Mouse (Mus musculus) forebrain, embryonic 11.5 days (tissue): ENCODE data around the gene Tardbp. TPM values are rescaled to one million over a fixed set of nuclear protein-coding genes. Genes with fewer than 3 reads are reported as not detected.

Experiments
- ATAC-seq: fragments of 200-750 bp; cut with Nextera tagmentation; replicated peaks from 2 replicates; pipeline ENCODE4 v1.8.0; 2017; ENCODE audit warnings: moderate TSS enrichment; ENCODE audit not compliant: low FRiP score
- DNase-seq: peaks from one replicate; pipeline ENCODE4 v3.0.0-alpha.2; 2017; ENCODE audit warnings: low spot score
- H3K27ac ChIP-seq: fragments of 300-500 bp; sonication (generic); 2 replicates; pipeline ENCODE4 v1.5.1; 2014; ENCODE audit warnings: low read depth, low read length
- H3K27me3 ChIP-seq: fragments of 300-500 bp; sonication (generic); 2 replicates; pipeline ENCODE4 v1.6.1; 2014; ENCODE audit warnings: mild to moderate bottlenecking, low read length, mixed read lengths; ENCODE audit not compliant: control insufficient read depth, insufficient read depth
- H3K36me3 ChIP-seq: fragments of 300-500 bp; sonication (generic); 2 replicates; pipeline ENCODE4 v1.6.1; 2014; ENCODE audit warnings: mild to moderate bottlenecking, low read length, moderate library complexity, mixed read lengths; ENCODE audit not compliant: control insufficient read depth, insufficient read depth
- H3K4me1 ChIP-seq: fragments of 300-500 bp; sonication (generic); replicated peaks from 2 replicates; pipeline ENCODE4 v1.6.1; 2014; ENCODE audit warnings: low read length, mixed read lengths; ENCODE audit not compliant: control insufficient read depth, insufficient read depth
- H3K4me2 ChIP-seq: fragments of 300-500 bp; sonication (generic); 2 replicates; pipeline ENCODE4 v1.6.1; 2014; ENCODE audit warnings: low read depth, mild to moderate bottlenecking, low read length, moderate library complexity, mixed read lengths; ENCODE audit not compliant: severe bottlenecking
- H3K4me3 ChIP-seq: fragments of 300-500 bp; sonication (generic); 2 replicates; pipeline ENCODE4 v1.5.1; 2014; ENCODE audit warnings: low read depth, low read length
- H3K9ac ChIP-seq: fragments of 300-500 bp; sonication (generic); 2 replicates; pipeline ENCODE4 v1.6.1; 2014; ENCODE audit warnings: low read length
- H3K9me3 ChIP-seq: fragments of 300-500 bp; sonication (generic); 2 replicates; pipeline ENCODE4 v1.6.1; 2016; ENCODE audit warnings: low read length, mixed read lengths; ENCODE audit not compliant: control insufficient read depth
- WGBS: fragments of 180-500 bp; shearing (Covaris S2); extraction: QIAGEN DNeasy Blood & Tissue Kit; methylation state at CpG from one replicate; pipeline ENCODE4 v1.1.7; 2014; 5-methylcytosine and 5-hydroxymethylcytosine counted together
- polyA plus RNA-seq: library from polyadenylated mRNA; unstranded; fragments of >200 nt; fragmentation: Nextera tagmentation; extraction: Ambion mirVana; gene quantifications from 2 replicates; pipeline ENCODE4 v1.2.1, GENCODE M21; 2014

Gene Tardbp
- 225 and 238 TPM in 2 replicates for polyA plus RNA-seq

DNA sequence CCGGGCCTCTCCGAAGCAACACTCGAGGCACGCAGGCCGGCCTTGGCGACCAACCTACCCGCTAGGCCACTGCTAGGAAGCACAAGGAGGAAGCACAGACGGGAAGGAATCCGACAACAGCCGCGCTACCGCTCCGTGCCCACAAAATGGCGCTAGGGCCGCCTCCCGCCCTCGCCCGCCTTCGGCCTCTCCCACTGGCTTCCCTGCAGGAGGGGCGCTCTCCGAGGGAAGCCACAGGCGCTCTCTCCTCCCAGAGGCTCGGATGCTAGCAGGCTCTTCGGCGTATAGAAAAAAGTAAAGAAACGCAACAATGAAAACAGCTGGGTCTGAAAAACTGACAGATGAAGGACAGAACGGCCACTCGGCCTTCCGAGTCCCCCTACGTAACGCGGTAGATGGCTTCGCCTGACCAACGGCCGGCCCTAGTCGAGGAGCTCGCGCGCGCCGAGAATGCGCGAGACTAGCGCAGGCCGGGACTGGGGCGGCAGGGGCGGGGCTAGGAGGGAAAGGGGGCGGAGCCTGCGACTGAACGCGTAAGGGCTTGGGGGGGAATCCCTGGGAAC lies at the start of gene Tardbp:
TSS of gene Tardbp (minus strand) at position 397 of the 563 bp plus-strand sequence.
- H3K27me3 ChIP-seq, result no peaks in the 10 kb centered on the region
- WGBS, result under 1% methylated on average over 51 of the region's 51 CpGs
- ATAC-seq (peak; percentile 97), DNase-seq (peak; percentile 98)
- H3K36me3 ChIP-seq, result peaks cover 17% of the 10 kb centered on the region
- peak within 1 kb of the TSS; percentile 74 for H3K4me2 ChIP-seq
- H3K9ac ChIP-seq, result peak within 1 kb of the TSS; percentile 99
- H3K4me1 ChIP-seq, result no peaks in the 10 kb centered on the region; the same call in 1 of the 2 replicates
- peak within 1 kb of the TSS; percentile 85 for H3K27ac ChIP-seq
- H3K9me3 ChIP-seq, result no peaks in the 10 kb centered on the region
- H3K4me3 ChIP-seq, result peak within 1 kb of the TSS; percentile 97

DNA sequence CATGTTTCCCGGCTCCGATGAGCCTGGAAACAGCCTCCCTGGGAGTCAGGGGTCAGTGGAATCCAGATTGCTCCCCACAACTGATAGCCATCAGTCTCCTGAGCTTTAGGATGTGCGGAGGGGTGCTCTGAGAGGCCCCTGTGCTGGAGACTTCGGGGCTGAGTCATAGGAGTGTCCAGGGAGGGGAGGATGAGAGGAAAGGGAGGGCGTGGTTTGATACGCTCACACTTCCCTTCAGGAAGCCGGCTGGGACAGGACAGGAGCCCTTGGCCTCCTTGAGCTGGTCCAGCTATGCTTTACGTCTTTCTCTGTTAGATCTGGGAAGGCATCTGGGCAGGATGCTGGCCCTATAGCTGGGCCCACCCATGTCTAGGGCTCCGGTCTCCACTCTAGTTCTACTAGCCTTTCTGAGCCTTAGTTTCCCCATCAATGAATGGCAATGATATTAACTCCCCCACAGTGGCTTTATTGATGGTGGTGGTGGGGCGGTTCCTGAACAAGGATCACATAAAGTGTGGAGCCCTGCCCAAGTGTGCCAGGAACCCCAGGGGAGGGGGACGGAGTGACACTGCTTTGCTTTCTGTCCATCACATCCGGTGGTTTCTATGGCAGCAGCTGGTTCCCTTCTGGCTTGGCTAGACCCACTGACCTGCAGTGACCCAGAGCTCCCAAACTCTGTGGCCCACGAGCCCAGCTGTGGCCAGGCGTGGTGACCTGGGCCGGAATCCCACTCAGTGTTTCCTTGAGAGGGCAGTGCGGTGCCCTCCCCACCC lies 49.6 kb upstream of the Tardbp start:
- no peaks in the 10 kb centered on the region; the same call in 1 of the 2 replicates for H3K4me1 ChIP-seq
- no peak for ATAC-seq
- no peak overlapping the region for H3K27ac ChIP-seq
- H3K27me3 ChIP-seq, result no peaks in the 10 kb centered on the region
- WGBS, result 64% methylated on average over 16 of the region's 16 CpGs
- H3K9me3 ChIP-seq, result no peaks in the 10 kb centered on the region
- DNase-seq, result no peak
- no peaks in the 10 kb centered on the region for H3K36me3 ChIP-seq
- H3K9ac ChIP-seq, result no peak overlapping the region; the same call in 1 of the 2 replicates
- no peak overlapping the region for H3K4me3 ChIP-seq
- H3K4me2 ChIP-seq, result no peak overlapping the region

DNA sequence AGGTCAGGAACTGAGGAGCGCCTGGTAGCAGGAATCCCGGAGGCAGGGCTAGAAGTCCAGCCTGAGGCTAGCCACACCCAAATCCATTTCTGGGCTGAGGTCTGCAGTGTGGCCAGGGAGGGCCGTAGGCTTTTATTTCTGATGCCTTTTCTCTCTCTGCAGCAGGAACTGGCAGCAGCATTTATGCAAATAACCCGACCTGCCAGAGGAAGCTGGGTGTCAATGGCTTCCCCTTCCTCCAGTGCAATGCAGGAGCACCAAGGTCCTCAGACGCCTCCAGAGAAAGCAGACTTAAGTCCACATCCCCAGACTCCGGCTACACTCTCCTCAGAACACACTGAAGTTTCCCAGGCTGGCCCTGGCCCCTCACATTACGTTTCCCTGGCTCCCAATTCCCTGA lies 48.2 kb upstream of the Tardbp start:
- no peaks in the 10 kb centered on the region for H3K27me3 ChIP-seq
- no peak overlapping the region for H3K4me3 ChIP-seq
- no peaks in the 10 kb centered on the region for H3K36me3 ChIP-seq
- no peaks in the 10 kb centered on the region; the same call in 1 of the 2 replicates for H3K4me1 ChIP-seq
- DNase-seq (no peak), ATAC-seq (no peak)
- no peak overlapping the region for H3K4me2 ChIP-seq
- H3K27ac ChIP-seq, result no peak overlapping the region
- 55% methylated on average over 7 of the region's 7 CpGs for WGBS
- H3K9me3 ChIP-seq, result no peaks in the 10 kb centered on the region
- no peak overlapping the region for H3K9ac ChIP-seq

DNA sequence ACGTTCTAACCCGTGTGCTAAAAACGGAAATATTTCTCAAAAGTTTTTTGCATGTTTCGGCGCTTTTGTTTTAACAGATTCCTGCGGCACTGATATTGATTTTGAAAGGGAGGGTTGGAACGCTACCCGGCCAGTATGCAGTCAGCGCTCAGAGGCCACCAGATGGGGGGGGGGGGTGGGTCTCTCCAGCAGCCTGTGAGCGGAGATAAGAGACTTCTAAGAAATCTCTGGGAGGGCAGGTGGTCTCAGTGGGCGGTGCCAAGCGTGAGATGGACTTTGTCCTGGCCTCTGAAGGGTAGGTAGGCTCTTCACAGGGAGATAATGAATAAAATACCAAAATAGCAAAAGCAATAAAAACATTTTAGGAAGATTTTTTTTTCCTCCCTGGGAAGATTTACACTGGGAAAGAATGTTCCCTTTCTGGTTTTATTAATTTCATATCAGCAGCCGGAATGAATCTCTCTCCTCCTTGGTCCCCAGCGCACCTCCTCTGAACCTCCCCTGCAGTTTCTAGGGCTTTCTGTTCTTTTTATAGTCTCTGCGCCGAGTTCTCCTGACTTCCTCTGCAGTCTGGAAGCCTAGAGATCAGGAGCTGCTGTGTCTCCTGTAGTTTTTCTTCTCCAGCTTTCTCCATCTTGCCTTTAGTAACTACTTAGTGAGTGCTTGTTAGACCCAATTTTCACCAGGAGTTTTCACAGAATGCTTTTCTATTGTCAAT lies 44.6 kb upstream of the Tardbp start:
- no peaks in the 10 kb centered on the region; the same call in 1 of the 2 replicates for H3K4me1 ChIP-seq
- H3K9me3 ChIP-seq, result no peaks in the 10 kb centered on the region
- H3K27me3 ChIP-seq, result no peaks in the 10 kb centered on the region
- H3K36me3 ChIP-seq, result no peaks in the 10 kb centered on the region
- ATAC-seq, result no peak
- H3K4me2 ChIP-seq, result no peak overlapping the region
- no peak overlapping the region for H3K27ac ChIP-seq
- 72% methylated on average over 16 of the region's 16 CpGs for whole genome bisulfite sequencing
- H3K4me3 ChIP-seq, result no peak overlapping the region
- H3K9ac ChIP-seq, result no peak overlapping the region
- no peak for DNase-seq

DNA sequence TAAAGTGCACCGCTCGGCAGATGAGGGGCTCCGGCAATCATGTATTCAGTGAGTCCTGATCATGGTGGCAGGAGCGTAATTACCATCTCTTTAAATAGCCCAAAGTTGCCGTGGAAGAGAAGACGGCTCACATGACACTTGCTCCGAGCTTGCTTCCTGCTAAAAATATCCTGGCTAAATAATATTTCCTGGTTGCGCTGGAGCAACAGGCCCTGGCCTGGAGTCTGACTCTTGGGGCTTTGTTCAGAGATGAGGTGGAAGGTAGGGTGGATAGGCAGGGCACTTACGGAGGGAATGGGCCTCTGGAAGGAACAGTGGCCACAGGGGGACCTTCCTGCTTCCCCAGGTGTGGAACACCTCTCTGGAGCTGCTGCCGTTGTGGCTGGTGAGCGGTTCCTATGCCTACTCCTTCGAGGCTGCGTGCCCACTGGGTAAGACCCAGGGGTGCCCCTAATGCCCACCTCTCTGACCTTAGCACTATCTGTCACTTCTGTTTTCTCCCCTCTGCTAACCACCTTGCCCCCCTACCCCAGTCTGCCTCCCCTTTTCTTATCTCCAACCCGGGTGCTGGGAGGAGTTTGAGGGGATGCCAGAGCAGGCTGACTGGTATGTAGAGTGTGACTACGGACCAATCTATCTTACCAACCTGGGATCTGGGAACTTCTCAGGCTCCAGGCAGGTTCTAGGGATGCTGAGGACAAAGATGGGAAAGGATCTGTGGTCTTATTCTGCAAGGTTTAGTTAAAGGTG lies 40.4 kb upstream of the Tardbp start:
- H3K4me1 ChIP-seq, result no peaks in the 10 kb centered on the region
- no peak for ATAC-seq
- H3K27me3 ChIP-seq, result no peaks in the 10 kb centered on the region; the same call in 1 of the 2 replicates
- H3K4me3 ChIP-seq, result no peak overlapping the region
- H3K4me2 ChIP-seq, result no peak overlapping the region
- H3K9me3 ChIP-seq, result no peaks in the 10 kb centered on the region
- no peak for DNase-seq
- no peak overlapping the region for H3K27ac ChIP-seq
- 93% methylated on average over 15 of the region's 15 CpGs for WGBS
- H3K36me3 ChIP-seq, result no peaks in the 10 kb centered on the region
- H3K9ac ChIP-seq, result no peak overlapping the region

DNA sequence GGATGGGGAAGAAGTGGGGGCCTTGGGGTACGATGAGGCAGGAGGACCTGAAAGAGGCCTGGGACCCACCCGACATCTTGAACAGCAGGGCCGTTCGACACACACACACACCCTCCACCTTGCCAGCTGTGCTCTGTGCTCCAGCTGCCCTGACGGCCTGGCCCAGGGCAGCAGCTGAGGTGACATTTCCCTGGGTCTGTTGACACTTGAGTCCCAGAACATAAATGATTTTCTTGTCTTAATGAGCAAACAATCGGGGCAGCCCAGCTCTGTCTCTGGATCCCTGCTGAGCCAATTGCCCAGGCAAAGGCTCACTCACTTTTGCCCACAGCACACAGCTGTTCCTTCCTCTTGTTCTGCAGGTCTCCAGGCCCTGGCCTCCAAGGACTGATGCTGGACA lies 37.2 kb upstream of the Tardbp start:
- no peaks in the 10 kb centered on the region for H3K4me1 ChIP-seq
- 71% methylated on average over 6 of the region's 6 CpGs for WGBS
- H3K9ac ChIP-seq, result no peak overlapping the region
- no peak overlapping the region for H3K4me3 ChIP-seq
- H3K36me3 ChIP-seq, result no peaks in the 10 kb centered on the region
- ATAC-seq (no peak), DNase-seq (no peak)
- H3K4me2 ChIP-seq, result no peak overlapping the region
- no peak overlapping the region for H3K27ac ChIP-seq
- H3K9me3 ChIP-seq, result no peaks in the 10 kb centered on the region
- H3K27me3 ChIP-seq, result no peaks in the 10 kb centered on the region; the same call in 1 of the 2 replicates

DNA sequence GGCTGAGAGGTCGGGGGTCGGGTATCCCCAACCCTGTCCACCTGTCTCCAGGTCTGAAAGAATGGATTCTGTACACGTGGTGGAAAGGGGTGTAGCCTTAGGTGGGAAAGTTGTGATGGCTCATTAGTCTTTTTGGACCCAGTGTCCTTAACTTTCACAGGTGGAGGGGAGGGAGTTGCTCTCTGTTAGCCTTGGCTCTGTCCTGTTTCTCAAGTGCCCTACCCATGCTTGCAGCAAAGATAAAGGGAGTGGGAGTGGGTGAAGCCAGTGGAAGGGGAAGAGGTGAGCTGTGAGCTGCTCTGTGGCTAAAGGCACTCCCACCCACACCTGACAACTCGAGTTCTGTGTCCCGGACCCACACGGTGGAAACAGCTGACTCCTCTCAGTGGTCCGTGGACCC lies 36.5 kb upstream of the Tardbp start:
- H3K4me2 ChIP-seq, result no peak overlapping the region

More for the DNA sequence above, 36.5 kb upstream of the Tardbp start:
- Histone ChIP-seq H3K36me3 (no peaks in the 10 kb centered on the region), H3K4me1 (no peaks in the 10 kb centered on the region), H3K9ac (no peak overlapping the region), H3K27ac (no peak overlapping the region), H3K4me3 (no peak overlapping the region), H3K9me3 (no peaks in the 10 kb centered on the region), H3K27me3 (no peaks in the 10 kb centered on the region; the same call in 1 of the 2 replicates)
- DNase-seq (no peak), ATAC-seq (no peak)
- 77% methylated on average over 7 of the region's 7 CpGs for WGBS
